Mouse (Mus musculus): ENCODE data around the gene Saysd1. TPM values are rescaled to one million over a fixed set of nuclear protein-coding genes. Genes with fewer than 3 reads are reported as not detected.

The Saysd1 gene
- total and polyA plus RNA-seq, 2 experiments from 2014 or later = 3.8 to 8.6 TPM

- Histone ChIP-seq H3K27me3 (ENCODE audit: insufficient read depth, low read length) (no peaks in the 10 kb centered on the region), H3K9me3 (ENCODE audit: low read length) (no peaks in the 10 kb centered on the region), H3K4me3 (ENCODE audit: low read depth, low read length) (no peak overlapping the region), H3K27ac (ENCODE audit: low read depth, low read length) (no peak overlapping the region), H3K4me1 (ENCODE audit: insufficient read depth, low read length) (0 out of 2 replicates have a peak, but pooled peaks cover 4% of the 10 kb centered on the region), H3K36me3 (ENCODE audit: insufficient read depth, low read length) (no peaks in the 10 kb centered on the region), H3K4me2 (ENCODE audit: low read depth, low read length, poor library complexity, severe bottlenecking) (no peak overlapping the region), H3K9ac (replicated peaks; ENCODE audit: low read length, poor library complexity, severe bottlenecking) (no peak overlapping the region)
- no peak for ATAC-seq (ENCODE audit: low FRiP score)
- TF ChIP-seq CTCF (IDR thresholded peaks at IDR 0.05) = no peak
- WGBS = 95% methylated on average over 4 of the region's 4 CpGs
- no peak for DNase-seq (ENCODE audit: low spot score)
Measured at GRCm38 (mm10) chr14:20169251-20169650, 30.9 kb upstream of the Saysd1 start.

- Histone ChIP-seq H3K4me2 (ENCODE audit: low read depth, low read length, poor library complexity, severe bottlenecking) (no peak overlapping the region), H3K4me3 (ENCODE audit: low read depth, low read length) (no peak overlapping the region), H3K36me3 (ENCODE audit: insufficient read depth, low read length) (no peaks in the 10 kb centered on the region), H3K27ac (ENCODE audit: low read depth, low read length) (no peak overlapping the region), H3K27me3 (ENCODE audit: insufficient read depth, low read length) (no peaks in the 10 kb centered on the region), H3K9ac (replicated peaks; ENCODE audit: low read length, poor library complexity, severe bottlenecking) (no peak overlapping the region), H3K4me1 (ENCODE audit: insufficient read depth, low read length) (0 out of 2 replicates have a peak, but pooled peaks cover 4% of the 10 kb centered on the region), H3K9me3 (ENCODE audit: low read length) (no peaks in the 10 kb centered on the region)
- TF ChIP-seq CTCF (IDR thresholded peaks at IDR 0.05) = no peak
- WGBS = 96% methylated on average over 1 of the region's 1 CpGs
- DNase-seq (ENCODE audit: low spot score) (no peak), ATAC-seq (ENCODE audit: low FRiP score) (no peak)
Measured at GRCm38 (mm10) chr14:20168478-20168877, 30.1 kb upstream of the Saysd1 start.

GRCm38 (mm10) chr14:20168054-20168453 lies 29.7 kb upstream of the Saysd1 start:
- Histone ChIP-seq H3K4me2 (ENCODE audit: low read depth, low read length, poor library complexity, severe bottlenecking) (no peak overlapping the region), H3K4me3 (ENCODE audit: low read depth, low read length) (no peak overlapping the region), H3K4me1 (ENCODE audit: insufficient read depth, low read length) (0 out of 2 replicates have a peak, but pooled peaks cover 4% of the 10 kb centered on the region), H3K9ac (replicated peaks; ENCODE audit: low read length, poor library complexity, severe bottlenecking) (no peak overlapping the region), H3K36me3 (ENCODE audit: insufficient read depth, low read length) (no peaks in the 10 kb centered on the region), H3K27ac (ENCODE audit: low read depth, low read length) (no peak overlapping the region), H3K27me3 (ENCODE audit: insufficient read depth, low read length) (no peaks in the 10 kb centered on the region), H3K9me3 (ENCODE audit: low read length) (no peaks in the 10 kb centered on the region)
- no peak for TF ChIP-seq CTCF (IDR thresholded peaks at IDR 0.05)
- DNase-seq (ENCODE audit: low spot score) = no peak
- ATAC-seq (ENCODE audit: low FRiP score) = no peak
- 89% methylated on average over 2 of the region's 2 CpGs for whole genome bisulfite sequencing

- no peaks in the 10 kb centered on the region for H3K36me3 ChIP-seq (ENCODE audit: insufficient read depth, low read length)
- no peaks in the 10 kb centered on the region for H3K9me3 ChIP-seq (ENCODE audit: low read length)
- no peak overlapping the region for H3K4me2 ChIP-seq (ENCODE audit: low read depth, low read length, poor library complexity, severe bottlenecking)
- DNase-seq (ENCODE audit: low spot score) = no peak
- no peak for TF ChIP-seq CTCF (IDR thresholded peaks at IDR 0.05)
- H3K4me1 ChIP-seq (ENCODE audit: insufficient read depth, low read length) = no peaks in the 10 kb centered on the region
- no peak overlapping the region for H3K9ac ChIP-seq (replicated peaks; ENCODE audit: low read length, poor library complexity, severe bottlenecking)
- WGBS = 78% methylated on average over 1 of the region's 1 CpGs
- no peaks in the 10 kb centered on the region for H3K27me3 ChIP-seq (ENCODE audit: insufficient read depth, low read length)
- no peak overlapping the region for H3K4me3 ChIP-seq (ENCODE audit: low read depth, low read length)
- ATAC-seq (ENCODE audit: low FRiP score) = no peak
- H3K27ac ChIP-seq (ENCODE audit: low read depth, low read length) = no peak overlapping the region
Measured at GRCm38 (mm10) chr14:20165413-20165812, 27.1 kb upstream of the Saysd1 start.

GRCm38 (mm10) chr14:20164438-20164837 lies 26.1 kb upstream of the Saysd1 start:
- Histone ChIP-seq H3K27ac (ENCODE audit: low read depth, low read length) (no peak overlapping the region), H3K4me2 (ENCODE audit: low read depth, low read length, poor library complexity, severe bottlenecking) (no peak overlapping the region), H3K4me3 (ENCODE audit: low read depth, low read length) (no peak overlapping the region), H3K9me3 (ENCODE audit: low read length) (no peaks in the 10 kb centered on the region), H3K27me3 (ENCODE audit: insufficient read depth, low read length) (no peaks in the 10 kb centered on the region), H3K4me1 (ENCODE audit: insufficient read depth, low read length) (no peaks in the 10 kb centered on the region), H3K36me3 (ENCODE audit: insufficient read depth, low read length) (no peaks in the 10 kb centered on the region), H3K9ac (replicated peaks; ENCODE audit: low read length, poor library complexity, severe bottlenecking) (no peak overlapping the region)
- 92% methylated on average over 7 of the region's 7 CpGs for WGBS
- ATAC-seq (ENCODE audit: low FRiP score) (no peak), DNase-seq (ENCODE audit: low spot score) (no peak)
- TF ChIP-seq CTCF (IDR thresholded peaks at IDR 0.05) = no peak

GRCm38 (mm10) chr14:20162686-20163085 lies 24.4 kb upstream of the Saysd1 start:
- Histone ChIP-seq H3K4me3 (ENCODE audit: low read depth, low read length) (no peak overlapping the region), H3K4me1 (ENCODE audit: insufficient read depth, low read length) (no peaks in the 10 kb centered on the region), H3K36me3 (ENCODE audit: insufficient read depth, low read length) (no peaks in the 10 kb centered on the region), H3K27me3 (ENCODE audit: insufficient read depth, low read length) (no peaks in the 10 kb centered on the region), H3K9ac (replicated peaks; ENCODE audit: low read length, poor library complexity, severe bottlenecking) (no peak overlapping the region), H3K9me3 (ENCODE audit: low read length) (no peaks in the 10 kb centered on the region), H3K4me2 (ENCODE audit: low read depth, low read length, poor library complexity, severe bottlenecking) (no peak overlapping the region), H3K27ac (ENCODE audit: low read depth, low read length) (no peak overlapping the region)
- DNase-seq (ENCODE audit: low spot score) = no peak
- 87% methylated on average over 6 of the region's 6 CpGs for WGBS
- no peak for ATAC-seq (ENCODE audit: low FRiP score)
- no peak for TF ChIP-seq CTCF (IDR thresholded peaks at IDR 0.05)
